ENCODE assay signal across 19 mouse cellular contexts in the genomic region with DNA sequence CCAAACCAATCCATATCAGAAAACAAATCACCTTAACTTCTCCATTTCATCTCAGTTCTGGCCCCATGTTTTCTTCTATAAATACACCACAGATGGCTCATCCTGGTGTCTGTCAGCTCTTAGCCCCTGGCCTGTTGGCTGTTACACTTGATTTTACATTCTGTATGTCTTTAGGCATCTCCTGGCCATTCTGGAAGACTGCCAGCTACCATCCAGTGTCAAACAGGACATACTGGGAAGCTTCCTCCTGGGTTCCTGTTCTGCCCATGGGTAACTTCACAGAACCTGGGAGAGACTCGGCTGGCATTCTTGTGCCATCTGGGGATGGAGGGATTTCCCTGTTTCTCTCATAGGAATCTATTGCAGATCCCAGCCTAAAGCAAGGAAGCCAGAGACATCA.
DNase-seq lines count a peak whose midpoint lies in the region; ATAC-seq and TF ChIP-seq lines count a peak whose summit lies in the region.
"Had no signal": no experiment of that assay in that cellular context is flagged by ENCODE, and none has a peak within 500 bp of the region (broad histone marks: within the 10 kb centered on the region; RNA-seq: fewer than 3 reads in every experiment).

No protein-coding gene starts in this region.

- no peak for TF ChIP-seq CTCF in forebrain, postnatal 0 days (IDR thresholded peaks at IDR 0.05; ENCODE audit: low read depth)
- no peak for TF ChIP-seq CTCF in midbrain, postnatal 0 days (IDR thresholded peaks at IDR 0.05)

- 0 out of 2 replicates have a peak overlapping the region, but pooled peaks have one; percentile 6 for H3K27ac ChIP-seq in forebrain, embryonic 13.5 days
- H3K27ac ChIP-seq in forebrain, postnatal 0 days (ENCODE audit: low read depth, low read length), result no peak overlapping the region
- H3K27ac ChIP-seq in midbrain, embryonic 14.5 days (replicated peaks; ENCODE audit: low read depth, low read length), result 0 out of 2 replicates have a peak overlapping the region, but pooled peaks have one; percentile 9
- no peak overlapping the region for H3K27ac ChIP-seq in midbrain, postnatal 0 days (ENCODE audit: low read depth, low read length)
- H3K27ac ChIP-seq in forebrain, embryonic 10.5 days, result no peak overlapping the region
- H3K27ac ChIP-seq: embryonic facial prominence, embryonic 13.5 days; heart, adult 2 months; hindbrain, embryonic 13.5 days had no signal

- 84% methylated on average over 1 of the region's 1 CpGs for WGBS in forebrain, embryonic 13.5 days
- WGBS in forebrain, postnatal 0 days, result 67% methylated on average over 1 of the region's 1 CpGs
- WGBS in midbrain, embryonic 14.5 days, result 85% methylated on average over 1 of the region's 1 CpGs
- 68% methylated on average over 1 of the region's 1 CpGs for WGBS in midbrain, postnatal 0 days
- WGBS in forebrain, embryonic 10.5 days, result 78% methylated on average over 1 of the region's 1 CpGs

- no peak overlapping the region for H3K4me3 ChIP-seq in forebrain, embryonic 13.5 days
- H3K4me3 ChIP-seq in forebrain, postnatal 0 days (ENCODE audit: low read depth, low read length), result no peak overlapping the region
- H3K4me3 ChIP-seq in midbrain, embryonic 14.5 days (replicated peaks; ENCODE audit: low read depth, low read length), result no peak overlapping the region
- H3K4me3 ChIP-seq in midbrain, postnatal 0 days (ENCODE audit: low read depth, low read length), result no peak overlapping the region
- no peak overlapping the region for H3K4me3 ChIP-seq in forebrain, embryonic 10.5 days
- H3K4me3 ChIP-seq: embryonic facial prominence, embryonic 13.5 days; heart, adult 2 months; heart, embryonic 12.5 days; hindbrain, embryonic 13.5 days had no signal

- ATAC-seq in forebrain, embryonic 13.5 days, result no peak
- no peak for ATAC-seq in forebrain, postnatal 0 days
- ATAC-seq in midbrain, embryonic 14.5 days (ENCODE audit: low FRiP score, low TSS enrichment), result no peak
- ATAC-seq in midbrain, postnatal 0 days (ENCODE audit: low FRiP score), result no peak
- ATAC-seq: forebrain, embryonic 14.5 days; intestine, embryonic 16.5 days had no signal

- no peaks in the 10 kb centered on the region for H3K27me3 ChIP-seq in forebrain, embryonic 13.5 days
- H3K27me3 ChIP-seq in forebrain, postnatal 0 days (ENCODE audit: insufficient read depth, low read length), result no peaks in the 10 kb centered on the region
- no peaks in the 10 kb centered on the region for H3K27me3 ChIP-seq in midbrain, embryonic 14.5 days (ENCODE audit: control insufficient read depth, insufficient read depth, low read length)
- H3K27me3 ChIP-seq in midbrain, postnatal 0 days (ENCODE audit: insufficient read depth, low read length), result no peaks in the 10 kb centered on the region
- H3K27me3 ChIP-seq in forebrain, embryonic 10.5 days (ENCODE audit: poor library complexity, severe bottlenecking), result no peaks in the 10 kb centered on the region
- H3K27me3 ChIP-seq: embryonic facial prominence, embryonic 13.5 days; heart, embryonic 12.5 days had no signal

- intact Hi-C loops in left cerebral cortex, postnatal 4 days (cut with DNase I), result no loop called here
- intact Hi-C loops in left cerebral cortex, postnatal 14 days (cut with DNase I), result no loop called here

- no peak overlapping the region for H3K4me2 ChIP-seq in forebrain, embryonic 13.5 days
- H3K4me2 ChIP-seq in forebrain, postnatal 0 days (ENCODE audit: low read depth), result no peak overlapping the region
- no peak overlapping the region for H3K4me2 ChIP-seq in midbrain, embryonic 14.5 days (ENCODE audit: low read length)
- no peak overlapping the region for H3K4me2 ChIP-seq in midbrain, postnatal 0 days (ENCODE audit: low read depth, low read length, poor library complexity, severe bottlenecking)
- H3K4me2 ChIP-seq: embryonic facial prominence, embryonic 13.5 days; heart, embryonic 12.5 days; hindbrain, embryonic 13.5 days had no signal

- peaks cover 53% of the 10 kb centered on the region for H3K36me3 ChIP-seq in forebrain, embryonic 13.5 days (ENCODE audit: poor library complexity, severe bottlenecking)
- peaks cover 33% of the 10 kb centered on the region for H3K36me3 ChIP-seq in forebrain, postnatal 0 days (ENCODE audit: insufficient read depth)
- H3K36me3 ChIP-seq in midbrain, embryonic 14.5 days (ENCODE audit: control insufficient read depth, insufficient read depth, low read length), result peaks cover 37% of the 10 kb centered on the region
- H3K36me3 ChIP-seq in midbrain, postnatal 0 days (ENCODE audit: insufficient read depth, low read length), result peaks cover 23% of the 10 kb centered on the region
- peaks cover 45% of the 10 kb centered on the region for H3K36me3 ChIP-seq in forebrain, embryonic 10.5 days (replicated peaks)
- H3K36me3 ChIP-seq: heart, embryonic 12.5 days had no signal

- no peaks in the 10 kb centered on the region for H3K9me3 ChIP-seq in forebrain, embryonic 13.5 days (replicated peaks)
- H3K9me3 ChIP-seq in forebrain, postnatal 0 days (ENCODE audit: low read length), result no peaks in the 10 kb centered on the region
- H3K9me3 ChIP-seq in midbrain, embryonic 14.5 days (ENCODE audit: control insufficient read depth, low read length), result no peaks in the 10 kb centered on the region
- H3K9me3 ChIP-seq in midbrain, postnatal 0 days (ENCODE audit: low read length), result no peaks in the 10 kb centered on the region
- H3K9me3 ChIP-seq in forebrain, embryonic 10.5 days, result no peaks in the 10 kb centered on the region
- H3K9me3 ChIP-seq: hindbrain, embryonic 13.5 days had no signal

- DNase-seq in forebrain, postnatal 0 days, result no peak
- DNase-seq in left cerebral cortex, postnatal 4 days, result peak; percentile 66
- no peak for DNase-seq in left cerebral cortex, postnatal 14 days (ENCODE audit: low spot score in 2 of 2)
- peak; percentile 35 for DNase-seq in midbrain, embryonic 14.5 days
- DNase-seq in midbrain, postnatal 0 days (ENCODE audit: low spot score), result peak; percentile 41
- no peak for DNase-seq in forebrain, embryonic 10.5 days (ENCODE audit: extremely low spot score, low spot score)
- DNase-seq: adrenal gland, adult 2 months; adrenal gland, postnatal 25 days; cerebellum, adult 11-12 months; gastrocnemius, postnatal 10 days; heart, adult 2 months; heart, postnatal 36 days; kidney, adult 2 months had no signal

- H3K9ac ChIP-seq in forebrain, embryonic 13.5 days, result no peak overlapping the region
- no peak overlapping the region for H3K9ac ChIP-seq in forebrain, postnatal 0 days
- H3K9ac ChIP-seq in midbrain, embryonic 14.5 days (replicated peaks; ENCODE audit: low read length), result no peak overlapping the region
- no peak overlapping the region for H3K9ac ChIP-seq in midbrain, postnatal 0 days (replicated peaks; ENCODE audit: low read length, poor library complexity, severe bottlenecking)
- H3K9ac ChIP-seq: embryonic facial prominence, embryonic 13.5 days; heart, embryonic 12.5 days; hindbrain, embryonic 13.5 days had no signal

- peaks cover 13% of the 10 kb centered on the region for H3K4me1 ChIP-seq in forebrain, embryonic 13.5 days
- peaks cover 5% of the 10 kb centered on the region; the same call in 1 of the 2 replicates for H3K4me1 ChIP-seq in forebrain, postnatal 0 days (ENCODE audit: insufficient read depth)
- 0 out of 2 replicates have a peak, but pooled peaks cover 4% of the 10 kb centered on the region for H3K4me1 ChIP-seq in midbrain, embryonic 14.5 days (ENCODE audit: control insufficient read depth, insufficient read depth, low read length)
- H3K4me1 ChIP-seq in midbrain, postnatal 0 days (ENCODE audit: insufficient read depth, low read length), result peaks cover 3% of the 10 kb centered on the region
- H3K4me1 ChIP-seq in forebrain, embryonic 10.5 days, result peaks cover 4% of the 10 kb centered on the region; the same call in 1 of the 2 replicates

Comparison
In these comparisons a context has a peak if more than half of its experiments do, and no peak if none do; other contexts are left out.
1. H3K27ac ChIP-seq: peak in forebrain, embryonic 13.5 days (single experiment) and midbrain, embryonic 14.5 days (single experiment); none in forebrain, postnatal 0 days (single experiment), midbrain, postnatal 0 days (single experiment) and forebrain, embryonic 10.5 days (single experiment).
2. DNase-seq: peak in left cerebral cortex, postnatal 4 days (single experiment), midbrain, embryonic 14.5 days (single experiment) and midbrain, postnatal 0 days (single experiment); none in forebrain, postnatal 0 days (single experiment), left cerebral cortex, postnatal 14 days (0 of 2) and forebrain, embryonic 10.5 days (single experiment).